Mouse (Mus musculus) telencephalon, adult 2 months (tissue): ENCODE data around the gene March11.
A peak's percentile ranks its signal among the peaks of the same experiment; 100 is the strongest.

ENCODE experiments used
- DNase-seq: peaks from one replicate; pipeline ENCODE4 v3.0.0-alpha.2; 2011; ENCODE audit warnings: low read depth, low spot score

Gene March11

GRCm38 (mm10) chr15:26373759-26374158 is 64.9 kb downstream of the March11 start:
- no peak for DNase-seq

- DNase-seq, result no peak
These were observed 65.4 kb downstream of the March11 start for GRCm38 (mm10) chr15:26374232-26374631.

- no peak for DNase-seq
These were observed 66.1 kb downstream of the March11 start for GRCm38 (mm10) chr15:26374946-26375345.

GRCm38 (mm10) chr15:26377355-26377754 is 68.5 kb downstream of the March11 start:
- no peak for DNase-seq

DNA sequence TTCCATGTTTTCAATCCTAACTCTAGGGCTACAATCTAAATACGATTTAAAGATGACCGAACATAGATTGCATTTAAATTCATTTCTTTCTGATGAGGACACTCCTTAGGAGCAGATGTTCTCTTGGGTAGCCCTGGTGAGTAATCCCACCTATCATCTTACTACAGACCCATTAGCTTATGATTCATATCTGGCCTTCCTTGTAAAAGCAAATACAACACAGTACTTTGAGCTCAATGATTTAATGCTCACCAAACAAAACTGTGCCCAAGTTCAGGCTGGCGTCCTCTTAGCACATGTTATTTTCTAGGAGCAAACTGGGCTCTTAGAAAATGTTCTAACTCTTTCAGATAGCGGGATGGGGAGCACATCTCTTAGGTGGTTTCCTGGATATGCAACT is 70.0 kb downstream of the March11 start:
- DNase-seq, result no peak

GRCm38 (mm10) chr15:26379831-26380230 is 71.0 kb downstream of the March11 start:
- DNase-seq, result no peak

DNA sequence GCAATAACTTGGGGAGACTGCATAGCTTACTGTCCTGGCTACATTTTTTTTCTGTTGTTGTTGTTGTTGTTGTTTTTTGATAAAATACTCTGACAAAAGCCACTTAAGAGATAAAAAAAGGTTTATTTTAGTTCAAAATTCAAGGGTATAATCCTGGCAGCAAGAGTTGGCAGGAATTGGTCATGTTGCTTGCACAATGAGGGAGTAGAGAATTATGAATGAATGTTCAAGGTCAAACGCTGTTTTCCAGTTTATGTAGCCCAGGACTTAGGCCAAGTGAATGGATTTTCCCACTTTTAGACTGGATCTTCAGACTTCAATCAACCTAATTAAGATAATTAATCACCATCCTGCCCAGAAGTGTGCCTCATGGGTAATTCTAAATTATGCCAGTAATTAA is 72.0 kb downstream of the March11 start:
- DNase-seq, result no peak

- no peak for DNase-seq
These were observed 81.2 kb downstream of the March11 start for GRCm38 (mm10) chr15:26390001-26390400.

- peak; percentile 70 for DNase-seq
These were observed 87.7 kb downstream of the March11 start for GRCm38 (mm10) chr15:26396556-26396955.

- no peak for DNase-seq
These were observed 116.4 kb downstream of the March11 start for GRCm38 (mm10) chr15:26425284-26425683.

DNA sequence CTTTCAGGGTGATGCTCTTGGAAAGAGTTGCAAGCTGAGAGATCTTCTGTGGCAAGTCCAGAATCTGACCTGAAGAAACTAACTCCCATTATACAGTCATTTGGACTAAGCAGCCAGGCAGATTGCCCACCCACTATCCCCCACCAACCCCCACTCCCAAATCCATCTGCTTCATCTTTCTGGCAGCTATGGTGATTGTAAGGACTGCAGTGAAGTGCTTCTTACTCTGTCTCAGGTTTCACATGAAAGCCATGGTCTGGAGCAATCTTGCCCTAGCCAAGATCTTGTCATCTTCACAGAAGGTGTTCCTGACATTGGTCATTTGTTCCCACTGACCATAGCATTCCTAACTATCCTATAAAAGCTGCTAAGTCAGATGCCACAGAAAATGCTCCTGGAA is 117.4 kb downstream of the March11 start:
- no peak for DNase-seq

GRCm38 (mm10) chr15:26430565-26430964 is 121.7 kb downstream of the March11 start:
- DNase-seq, result no peak

DNA sequence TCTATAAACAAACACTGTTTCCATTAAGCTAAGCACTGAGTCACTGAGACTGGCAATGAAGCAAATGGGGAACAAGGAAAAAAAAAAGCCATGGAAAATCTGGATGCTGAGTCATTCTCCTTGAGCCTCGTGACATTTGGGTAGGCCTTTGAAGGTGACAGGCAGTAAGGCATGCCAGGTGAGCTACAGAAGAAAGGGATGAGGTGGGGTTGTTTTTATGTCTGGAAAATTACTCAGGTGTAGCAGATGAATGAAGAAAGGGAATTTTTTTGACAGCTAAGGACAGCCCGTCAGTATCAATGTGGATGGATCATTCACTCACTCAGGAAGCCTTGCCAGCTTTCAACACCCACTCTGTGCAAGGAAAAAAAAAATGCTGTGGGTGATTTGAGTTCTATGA is 123.8 kb downstream of the March11 start:
- peak; percentile 39 for DNase-seq

DNA sequence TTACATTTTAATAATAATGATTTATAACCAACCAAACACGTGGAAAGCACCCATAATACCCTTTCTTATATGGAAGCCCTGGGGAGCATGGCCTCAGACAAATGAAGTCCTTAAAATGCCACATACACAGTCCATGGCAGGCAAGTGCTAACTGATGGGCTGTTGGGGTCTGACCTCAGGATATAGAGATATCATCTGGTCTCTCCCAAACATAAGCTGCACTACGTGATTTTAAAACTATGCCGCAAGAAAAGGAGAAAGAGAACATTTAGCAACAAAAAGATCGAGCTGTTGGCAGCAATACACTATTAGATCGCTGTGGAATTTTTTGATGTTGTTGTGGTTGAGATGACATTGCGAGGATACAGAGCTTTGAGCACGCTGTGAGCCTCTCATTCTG is 126.9 kb downstream of the March11 start:
- DNase-seq, result no peak

- no peak for DNase-seq
These were observed 128.3 kb downstream of the March11 start for GRCm38 (mm10) chr15:26437113-26437512.
